Mouse (Mus musculus): ENCODE data around the gene Csf3. TPM values are rescaled to one million over a fixed set of nuclear protein-coding genes. Genes with fewer than 3 reads are reported as not detected.

The Csf3 gene
- polyA plus RNA-seq (2012) = not detected in 2 replicates

DNA sequence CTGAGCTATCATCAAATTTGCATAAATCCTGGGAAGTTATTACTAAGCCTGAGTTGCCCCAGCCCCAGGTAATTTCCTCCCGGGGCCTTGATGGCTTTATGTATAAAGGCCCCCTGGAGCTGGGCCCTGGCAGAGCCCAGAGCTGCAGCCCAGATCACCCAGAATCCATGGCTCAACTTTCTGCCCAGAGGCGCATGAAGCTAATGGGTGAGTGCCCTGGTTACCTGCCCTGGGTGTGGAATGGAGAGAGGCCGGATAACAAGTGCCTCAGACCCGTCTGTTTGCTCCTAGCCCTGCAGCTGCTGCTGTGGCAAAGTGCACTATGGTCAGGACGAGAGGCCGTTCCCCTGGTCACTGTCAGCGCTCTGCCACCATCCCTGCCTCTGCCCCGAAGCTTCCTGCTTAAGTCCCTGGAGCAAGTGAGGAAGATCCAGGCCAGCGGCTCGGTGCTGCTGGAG lies at the start of gene Csf3:
Gene Csf3 (plus strand): TSS at position 51 of the 458 bp plus-strand sequence.
- no peak for TF ChIP-seq GATA1 (IDR thresholded peaks at IDR 0.05; ENCODE audit: low read length)

- TF ChIP-seq GATA1 (IDR thresholded peaks at IDR 0.05; ENCODE audit: low read length) = no peak
These were observed 40.5 kb upstream of the Csf3 start for GRCm38 (mm10) chr11:98660517-98660916.

GRCm38 (mm10) chr11:98664091-98664490 lies 37.0 kb upstream of the Csf3 start, which contains the start of gene Gsdma:
Gene Gsdma, plus strand, starts transcription at chr11:98664351.
- TF ChIP-seq GATA1 (IDR thresholded peaks at IDR 0.05; ENCODE audit: low read length) = no peak

GRCm38 (mm10) chr11:98668984-98669383 lies 32.1 kb upstream of the Csf3 start:
- no peak for TF ChIP-seq GATA1 (IDR thresholded peaks at IDR 0.05; ENCODE audit: low read length)

DNA sequence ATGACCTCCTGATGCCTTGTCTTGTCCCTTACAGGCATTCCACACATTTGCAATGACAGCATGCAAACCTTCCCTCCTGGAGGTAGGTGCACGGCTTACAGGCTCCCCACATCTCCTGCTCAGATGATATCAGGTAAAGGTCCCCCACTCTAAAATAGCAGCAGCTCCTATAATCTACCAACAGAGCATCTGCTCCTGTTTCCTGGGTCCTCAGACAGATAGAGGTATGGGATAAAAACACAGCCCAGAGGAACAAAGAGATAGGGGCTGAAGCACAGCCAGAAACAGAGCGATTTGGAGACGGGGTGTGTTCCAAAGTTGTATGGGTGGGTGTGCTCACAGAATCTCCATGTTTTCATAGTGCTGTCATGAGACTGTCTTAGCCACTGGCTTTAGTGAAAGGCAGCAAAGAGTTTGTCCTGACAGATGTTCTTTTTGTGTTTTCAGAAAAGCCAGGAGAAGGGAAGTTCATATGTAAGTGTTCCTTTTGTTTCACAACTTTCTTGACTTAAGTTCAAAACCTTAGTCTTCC lies 29.7 kb upstream of the Csf3 start:
- TF ChIP-seq GATA1 (IDR thresholded peaks at IDR 0.05; ENCODE audit: low read length) = no peak

DNA sequence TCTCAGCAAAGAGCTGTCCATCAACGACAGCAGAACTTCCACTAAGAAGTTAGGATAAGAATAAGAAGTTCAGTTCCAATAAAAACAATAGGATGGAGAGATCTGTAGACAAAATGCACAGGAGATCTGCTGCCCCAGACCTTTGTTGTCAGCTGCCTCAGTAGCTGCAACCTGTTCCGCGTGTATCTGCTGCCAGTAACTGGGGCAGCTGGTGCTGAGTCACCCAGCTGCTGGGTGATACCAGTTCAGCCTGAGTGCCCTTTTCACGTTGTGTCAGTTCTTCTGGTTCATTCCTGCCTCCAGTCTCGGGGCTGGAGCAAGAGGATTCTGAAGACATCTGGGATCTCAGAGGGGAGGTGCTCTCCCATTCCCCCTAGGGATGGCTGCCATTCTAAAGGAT lies 29.2 kb upstream of the Csf3 start:
- TF ChIP-seq GATA1 (IDR thresholded peaks at IDR 0.05; ENCODE audit: low read length) = no peak

DNA sequence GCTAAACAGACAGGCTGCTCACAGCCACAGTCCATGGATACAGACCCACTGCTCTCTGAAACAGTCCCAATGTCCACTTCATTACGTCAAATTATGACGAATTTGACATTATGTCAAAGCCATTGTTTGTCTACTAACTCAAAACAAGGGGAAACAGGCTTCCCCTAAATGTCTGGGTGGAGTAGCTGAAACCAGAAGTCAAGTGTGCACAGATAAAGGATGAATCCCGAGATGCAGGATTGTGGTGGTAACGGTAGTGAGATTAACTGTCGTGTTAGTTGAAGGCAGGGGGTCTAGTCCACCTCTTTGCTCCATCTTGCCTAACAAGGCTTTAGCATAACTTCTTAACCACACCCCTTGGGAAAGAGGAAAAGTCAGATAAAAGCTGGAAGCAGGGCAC lies 28.6 kb upstream of the Csf3 start:
- no peak for TF ChIP-seq GATA1 (IDR thresholded peaks at IDR 0.05; ENCODE audit: low read length)

- no peak for TF ChIP-seq GATA1 (IDR thresholded peaks at IDR 0.05; ENCODE audit: low read length)
These were observed 25.2 kb upstream of the Csf3 start for GRCm38 (mm10) chr11:98675829-98676363.

GRCm38 (mm10) chr11:98680023-98680422 lies 21.0 kb upstream of the Csf3 start:
- no peak for TF ChIP-seq GATA1 (IDR thresholded peaks at IDR 0.05; ENCODE audit: low read length)

- TF ChIP-seq GATA1 (IDR thresholded peaks at IDR 0.05; ENCODE audit: low read length) = no peak
These were observed 19.9 kb upstream of the Csf3 start for GRCm38 (mm10) chr11:98681186-98681585.

GRCm38 (mm10) chr11:98681786-98682745 lies 19.0 kb upstream of the Csf3 start, which contains the start of gene Psmd3:
Gene Psmd3, plus strand, starts transcription at chr11:98682554.
- no peak for TF ChIP-seq GATA1 (IDR thresholded peaks at IDR 0.05; ENCODE audit: low read length)

- TF ChIP-seq GATA1 (IDR thresholded peaks at IDR 0.05; ENCODE audit: low read length) = no peak
These were observed 18.3 kb upstream of the Csf3 start for GRCm38 (mm10) chr11:98682811-98683210.

- TF ChIP-seq GATA1 (IDR thresholded peaks at IDR 0.05; ENCODE audit: low read length) = no peak
These were observed 15.4 kb upstream of the Csf3 start for GRCm38 (mm10) chr11:98685642-98686041.

DNA sequence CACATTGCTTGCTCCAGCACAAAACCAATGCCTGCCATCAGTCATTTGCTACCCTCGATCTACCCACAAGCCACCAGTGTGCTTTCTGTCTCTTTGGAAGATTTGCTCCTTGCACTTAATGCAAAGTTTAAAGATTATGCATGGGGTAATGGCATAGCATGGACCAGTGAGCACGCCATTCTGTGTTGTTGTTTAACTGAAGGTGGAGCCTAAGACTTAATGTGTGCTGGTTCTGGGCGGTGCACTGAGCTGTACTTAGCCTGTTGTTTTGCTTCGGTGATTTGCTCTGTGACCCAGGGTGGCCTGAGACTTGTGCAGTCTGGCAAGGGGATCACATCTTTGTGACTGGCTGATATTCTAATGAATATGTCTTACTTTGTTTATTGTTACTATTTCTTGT lies 14.1 kb upstream of the Csf3 start:
- TF ChIP-seq GATA1 (IDR thresholded peaks at IDR 0.05; ENCODE audit: low read length) = no peak

DNA sequence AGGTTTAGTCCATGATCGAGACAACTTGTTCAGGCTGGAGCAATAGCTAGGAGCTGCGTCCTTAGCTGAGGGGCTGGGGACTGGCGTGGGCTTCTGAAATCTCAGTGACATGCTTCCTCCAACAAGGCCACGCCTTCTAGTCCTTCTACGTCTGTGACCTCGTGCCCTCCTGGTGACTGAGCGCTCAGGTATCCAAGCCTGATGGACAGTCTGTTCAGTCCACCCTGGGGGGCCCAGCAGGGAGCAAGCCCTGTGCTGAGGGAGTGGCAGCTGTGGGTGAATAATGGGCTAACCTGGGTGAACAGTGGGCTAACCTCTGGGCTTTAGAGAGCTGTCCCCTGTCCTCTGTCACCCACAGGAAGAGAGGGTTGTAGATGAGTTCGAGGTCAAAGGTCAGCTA lies 13.1 kb upstream of the Csf3 start:
- TF ChIP-seq GATA1 (IDR thresholded peaks at IDR 0.05; ENCODE audit: low read length) = no peak

DNA sequence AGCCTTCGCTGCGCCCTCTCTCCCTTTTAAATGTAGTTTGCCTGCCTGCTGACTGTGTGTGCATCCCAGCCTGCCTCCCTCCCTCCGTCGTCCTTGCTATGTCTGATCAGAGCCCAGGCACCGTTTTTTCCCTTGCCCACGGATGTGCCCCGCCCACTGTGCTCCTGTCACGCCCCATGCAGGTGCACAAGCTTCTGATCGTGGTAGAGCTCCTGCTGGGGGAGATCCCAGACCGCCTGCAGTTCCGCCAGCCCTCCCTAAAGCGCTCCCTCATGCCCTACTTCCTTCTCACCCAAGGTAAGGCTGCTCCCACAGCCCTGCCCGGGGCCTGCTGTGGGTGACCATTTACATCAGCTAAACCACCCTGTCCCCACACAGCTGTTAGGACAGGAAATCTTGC lies 7.9 kb upstream of the Csf3 start:
- no peak for TF ChIP-seq GATA1 (IDR thresholded peaks at IDR 0.05; ENCODE audit: low read length)

Data from G1E-ER4 (cell line).